In the genomic region with DNA sequence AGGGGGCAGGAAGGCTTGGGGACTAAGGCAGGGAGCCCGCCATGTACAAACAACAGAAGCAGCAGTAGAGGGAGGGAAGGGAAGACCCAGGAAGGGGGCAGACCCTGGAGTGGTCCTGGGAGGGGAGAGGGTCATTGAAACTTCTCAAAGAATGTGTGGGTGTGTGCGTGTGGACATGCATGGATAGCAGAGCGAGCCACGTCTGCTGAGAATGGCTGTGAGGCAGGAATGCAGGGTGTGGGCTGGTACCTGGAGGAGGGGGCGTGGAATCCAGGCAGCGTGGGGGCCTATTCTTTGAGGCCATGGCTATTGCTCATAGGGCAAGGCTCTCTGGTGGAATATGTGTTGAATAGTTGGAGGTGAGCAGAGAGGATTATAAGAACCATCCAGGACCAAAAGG, we compare ENCODE assay signal across 21 mouse cellular contexts. TPM values are rescaled to one million over a fixed set of nuclear protein-coding genes. Genes with fewer than 3 reads are reported as not detected.
DNase-seq lines count a peak whose midpoint lies in the region; ATAC-seq and TF ChIP-seq lines count a peak whose summit lies in the region.
"Had no signal": no experiment of that assay in that cellular context is flagged by ENCODE, and none has a peak within 500 bp of the region (broad histone marks: within the 10 kb centered on the region; RNA-seq: fewer than 3 reads in every experiment).

No protein-coding gene starts in this region.

- peaks cover 1% of the 10 kb centered on the region; the same call in 1 of the 2 replicates for H3K36me3 ChIP-seq in kidney, adult 2 months (ENCODE audit: control insufficient read depth, insufficient read depth, low read length)
- H3K36me3 ChIP-seq in stomach, embryonic 14.5 days (ENCODE audit: control insufficient read depth, insufficient read depth, low read length) = no peaks in the 10 kb centered on the region; the same call in 1 of the 2 replicates
- no peaks in the 10 kb centered on the region for H3K36me3 ChIP-seq in stomach, postnatal 0 days (ENCODE audit: control insufficient read depth, insufficient read depth, low read length)
- H3K36me3 ChIP-seq in hindbrain, embryonic 10.5 days = peaks cover 24% of the 10 kb centered on the region
- H3K36me3 ChIP-seq: neural tube, embryonic 15.5 days had no signal

- H3K27me3 ChIP-seq in kidney, adult 2 months (replicated peaks; ENCODE audit: control insufficient read depth, insufficient read depth, low read length) = no peaks in the 10 kb centered on the region
- H3K27me3 ChIP-seq in stomach, embryonic 14.5 days (ENCODE audit: control insufficient read depth, insufficient read depth, low read length) = no peaks in the 10 kb centered on the region
- H3K27me3 ChIP-seq in stomach, postnatal 0 days (ENCODE audit: control insufficient read depth, insufficient read depth, low read length) = no peaks in the 10 kb centered on the region
- no peaks in the 10 kb centered on the region for H3K27me3 ChIP-seq in hindbrain, embryonic 10.5 days (ENCODE audit: insufficient read depth, poor library complexity, severe bottlenecking)
- H3K27me3 ChIP-seq: CH12.LX; forebrain, embryonic 15.5 days; hindbrain, embryonic 12.5 days; midbrain, embryonic 12.5 days; neural tube, embryonic 15.5 days had no signal

- ATAC-seq in stomach, embryonic 14.5 days (ENCODE audit: insufficient number of reproducible peaks, insufficient read depth, low FRiP score, low read depth) = peak; percentile 33; the same call in 1 of the 2 replicates
- no peak for ATAC-seq in stomach, postnatal 0 days (ENCODE audit: low FRiP score, low TSS enrichment)
- ATAC-seq: forebrain, embryonic 15.5 days had no signal

- 57% methylated on average over 6 of the region's 6 CpGs for WGBS in kidney, adult 2 months
- 40% methylated on average over 6 of the region's 6 CpGs for WGBS in stomach, embryonic 14.5 days
- WGBS in stomach, postnatal 0 days = 31% methylated on average over 6 of the region's 6 CpGs
- WGBS in hindbrain, embryonic 10.5 days = 63% methylated on average over 6 of the region's 6 CpGs

- TF ChIP-seq EP300 in stomach, postnatal 0 days (optimal IDR thresholded peaks at IDR 0.05) = no peak

- no peak for TF ChIP-seq POLR2A in kidney, adult 2 months (IDR thresholded peaks at IDR 0.05; ENCODE audit: low read depth, low read length)

- no peaks in the 10 kb centered on the region for H3K9me3 ChIP-seq in stomach, embryonic 14.5 days (ENCODE audit: control insufficient read depth, low read depth, low read length)
- H3K9me3 ChIP-seq in stomach, postnatal 0 days (ENCODE audit: control insufficient read depth, low read length) = no peaks in the 10 kb centered on the region
- H3K9me3 ChIP-seq in hindbrain, embryonic 10.5 days = no peaks in the 10 kb centered on the region
- H3K9me3 ChIP-seq: embryonic facial prominence, embryonic 10.5 days; forebrain, embryonic 15.5 days; hindbrain, embryonic 12.5 days; midbrain, embryonic 12.5 days; neural tube, embryonic 15.5 days had no signal

- H3K27ac ChIP-seq in kidney, adult 2 months (ENCODE audit: insufficient read depth, low read depth, low read length) = 0 out of 2 replicates have a peak overlapping the region, but pooled peaks have one; percentile 7
- no peak overlapping the region for H3K27ac ChIP-seq in stomach, embryonic 14.5 days (ENCODE audit: low read length)
- H3K27ac ChIP-seq in stomach, postnatal 0 days (replicated peaks) = no peak overlapping the region
- no peak overlapping the region for H3K27ac ChIP-seq in hindbrain, embryonic 10.5 days
- H3K27ac ChIP-seq: embryonic facial prominence, embryonic 10.5 days; forebrain, embryonic 15.5 days; hindbrain, embryonic 12.5 days; layer of hippocampus, adult 2 months; midbrain, embryonic 12.5 days; neural tube, embryonic 15.5 days had no signal

- H3K9ac ChIP-seq in stomach, embryonic 14.5 days (replicated peaks; ENCODE audit: low read depth, low read length) = no peak overlapping the region
- no peak overlapping the region for H3K9ac ChIP-seq in stomach, postnatal 0 days (ENCODE audit: low read length)
- H3K9ac ChIP-seq: forebrain, embryonic 15.5 days; hindbrain, embryonic 12.5 days; midbrain, embryonic 12.5 days; neural tube, embryonic 15.5 days had no signal

- no peak overlapping the region for H3K4me3 ChIP-seq in kidney, adult 2 months (ENCODE audit: insufficient read depth, low read depth, low read length)
- no peak overlapping the region for H3K4me3 ChIP-seq in stomach, embryonic 14.5 days (ENCODE audit: low read depth, low read length)
- H3K4me3 ChIP-seq in stomach, postnatal 0 days (ENCODE audit: low read depth, low read length) = no peak overlapping the region
- no peak overlapping the region for H3K4me3 ChIP-seq in hindbrain, embryonic 10.5 days
- H3K4me3 ChIP-seq: embryonic facial prominence, embryonic 10.5 days; forebrain, embryonic 15.5 days; hindbrain, embryonic 12.5 days; layer of hippocampus, adult 2 months; midbrain, embryonic 12.5 days; neural tube, embryonic 15.5 days had no signal

- H3K4me2 ChIP-seq in stomach, embryonic 14.5 days (replicated peaks; ENCODE audit: low read depth, low read length) = no peak overlapping the region
- H3K4me2 ChIP-seq in stomach, postnatal 0 days (replicated peaks; ENCODE audit: low read depth) = no peak overlapping the region
- H3K4me2 ChIP-seq: forebrain, embryonic 15.5 days; hindbrain, embryonic 12.5 days; midbrain, embryonic 12.5 days; neural tube, embryonic 15.5 days had no signal

- DNase-seq in kidney, adult 2 months = no peak
- DNase-seq in kidney, adult 18-20 months = no peak
- DNase-seq in kidney, postnatal 4 days = peak; percentile 50 to 67
- DNase-seq in kidney, postnatal 25 days = no peak
- DNase-seq in stomach, postnatal 0 days (ENCODE audit: low spot score) = no peak
- no peak for DNase-seq in hindbrain, embryonic 10.5 days (ENCODE audit: low spot score)
- DNase-seq: B cell, adult 2 months; cerebellum, adult 11 months; cerebellum, adult 9-11 months; layer of hippocampus, postnatal 36 days; right cerebral cortex, adult 18-20 months had no signal

- H3K4me1 ChIP-seq in kidney, adult 2 months (ENCODE audit: control insufficient read depth, insufficient read depth, low read length) = no peaks in the 10 kb centered on the region
- no peaks in the 10 kb centered on the region for H3K4me1 ChIP-seq in stomach, embryonic 14.5 days (ENCODE audit: control insufficient read depth, insufficient read depth, low read length)
- H3K4me1 ChIP-seq in stomach, postnatal 0 days (replicated peaks; ENCODE audit: control insufficient read depth, insufficient read depth) = no peaks in the 10 kb centered on the region
- H3K4me1 ChIP-seq in hindbrain, embryonic 10.5 days (replicated peaks) = peaks cover 8% of the 10 kb centered on the region
- H3K4me1 ChIP-seq: forebrain, embryonic 15.5 days; hindbrain, embryonic 12.5 days; midbrain, embryonic 12.5 days; neural tube, embryonic 15.5 days had no signal

- no peak for TF ChIP-seq CTCF in kidney, adult 2 months (conservative IDR thresholded peaks at IDR 0.05; ENCODE audit: insufficient read depth, insufficient read length, low read depth, low read length)
- no peak for TF ChIP-seq CTCF in stomach, postnatal 0 days (IDR thresholded peaks at IDR 0.05; ENCODE audit: low read depth)

RNA-seq across cellular contexts. Expression of gene Faap24, which starts 7.9 kb away (rescaled TPM):
- 4.3 and 4.8 TPM in 2 replicates for polyA plus RNA-seq in kidney, adult 2 months (2012; rRNA removed)
- 14.4 and 16.4 TPM in 2 replicates for polyA plus RNA-seq in stomach, embryonic 14.5 days (2014; fragmentation: Nextera tagmentation; extraction: Ambion mirVana)
- 8.8 and 9.3 TPM in 2 replicates for polyA plus RNA-seq in stomach, postnatal 0 days (2015; fragmentation: Nextera tagmentation; extraction: Ambion mirVana)
- polyA plus RNA-seq in hindbrain, embryonic 10.5 days (2016; fragmentation: Nextera tagmentation; extraction: Ambion mirVana) = 25.3 and 28.7 TPM in 2 replicates

RNA-seq across cellular contexts. Expression of gene Cep89, which starts 8.1 kb away (rescaled TPM):
- 24.4 and 29.5 TPM in 2 replicates for polyA plus RNA-seq in kidney, adult 2 months (2012; rRNA removed)
- polyA plus RNA-seq in stomach, embryonic 14.5 days (2014; fragmentation: Nextera tagmentation; extraction: Ambion mirVana) = 39.6 and 46.6 TPM in 2 replicates
- 11.7 and 12.3 TPM in 2 replicates for polyA plus RNA-seq in stomach, postnatal 0 days (2015; fragmentation: Nextera tagmentation; extraction: Ambion mirVana)
- polyA plus RNA-seq in hindbrain, embryonic 10.5 days (2016; fragmentation: Nextera tagmentation; extraction: Ambion mirVana) = 58.6 and 59.7 TPM in 2 replicates

RNA-seq across cellular contexts. Expression of gene Rhpn2, which starts 54.7 kb away (rescaled TPM):
- 7.5 and 8.7 TPM in 2 replicates for polyA plus RNA-seq in kidney, adult 2 months (2012; rRNA removed)
- polyA plus RNA-seq in stomach, embryonic 14.5 days (2014; fragmentation: Nextera tagmentation; extraction: Ambion mirVana) = 24.1 and 24.9 TPM in 2 replicates
- 23.1 and 24.4 TPM in 2 replicates for polyA plus RNA-seq in stomach, postnatal 0 days (2015; fragmentation: Nextera tagmentation; extraction: Ambion mirVana)
- 4.0 and 5.7 TPM in 2 replicates for polyA plus RNA-seq in hindbrain, embryonic 10.5 days (2016; fragmentation: Nextera tagmentation; extraction: Ambion mirVana)

RNA-seq across cellular contexts. Expression of gene Slc7a9, which starts 59.9 kb away (rescaled TPM):
- 329 and 355 TPM in 2 replicates for polyA plus RNA-seq in kidney, adult 2 months (2012; rRNA removed)
- polyA plus RNA-seq in stomach, embryonic 14.5 days (2014; fragmentation: Nextera tagmentation; extraction: Ambion mirVana) = 0.29 and 0.85 TPM in 2 replicates
- polyA plus RNA-seq in stomach, postnatal 0 days (2015; fragmentation: Nextera tagmentation; extraction: Ambion mirVana) = 0.13 and 0.30 TPM in 2 replicates
- polyA plus RNA-seq in hindbrain, embryonic 10.5 days (2016; fragmentation: Nextera tagmentation; extraction: Ambion mirVana) = 0.17 and 0.21 TPM in 2 replicates
- polyA plus RNA-seq: cortical plate, adult 2 months; forebrain, embryonic 15.5 days; hindbrain, embryonic 12.5 days; midbrain, embryonic 12.5 days; neural tube, embryonic 15.5 days; thymus, postnatal 0 days had no signal

Comparison
In these comparisons a context has a peak if more than half of its experiments do, and no peak if none do; other contexts are left out.
1. DNase-seq: peak in kidney, postnatal 4 days (2 of 2); none in kidney, adult 2 months (single experiment), kidney, adult 18-20 months (single experiment), kidney, postnatal 25 days (0 of 2), stomach, postnatal 0 days (single experiment) and hindbrain, embryonic 10.5 days (single experiment).